Mouse (Mus musculus) adrenal gland, postnatal 4 days (tissue): ENCODE results near the gene Cnn3. TPM values are rescaled to one million over a fixed set of nuclear protein-coding genes. Genes with fewer than 3 reads are reported as not detected.
A peak's percentile ranks its signal among the peaks of the same experiment; 100 is the strongest.

ENCODE experiments used
- DNase-seq, 2 experiments: peaks; one replicate each; pipeline ENCODE4 v3.0.0; 2021 to 2022; ENCODE audit warnings: low spot score in 2 of 2, mixed read lengths in 2 of 2
- long read RNA-seq, 2 experiments: library from polyadenylated mRNA; stranded (forward); transcript quantifications; one replicate each; pipeline ENCODE4 v2.0.0; 2021
- total RNA-seq, 2 experiments: library from RNA; stranded (reverse); gene quantifications; 2 replicates each; pipeline ENCODE4 v1.2.3; 2021

Gene Cnn3
- total RNA-seq, result 100 to 1,000 TPM; 191 to 207 TPM
- long read RNA-seq, experiment 1, transcript Cnn3-201 (7 exons, 2,049 nt), result major isoform, 102 of 117 reads
- long read RNA-seq, experiment 1, partial matches to known transcripts, result 3 of 117 reads
- long read RNA-seq, experiment 1, other reads (novel, unspliced or antisense), result 9 of 117 reads
- long read RNA-seq, experiment 2, transcript Cnn3-204 (6 exons, 836 nt), result minor isoform, 7 of 307 reads
- long read RNA-seq, experiment 2, transcript Cnn3-201 (7 exons, 2,049 nt), result major isoform, 259 of 307 reads
- long read RNA-seq, experiment 2, partial matches to known transcripts, result 31 of 307 reads
- long read RNA-seq, experiment 2, other reads (novel, unspliced or antisense), result 7 of 307 reads

- peak; percentile 81 to 90 for DNase-seq
Measured at GRCm38 (mm10) chr3:121425861-121426620, at the start of gene Cnn3. Cnn3 (plus strand) TSS chr3:121426497.

- DNase-seq, result no peak
Measured at GRCm38 (mm10) chr3:121378708-121379612, 47.3 kb upstream of the Cnn3 start.

GRCm38 (mm10) chr3:121379699-121380098, 46.6 kb upstream of the Cnn3 start:
- no peak for DNase-seq

GRCm38 (mm10) chr3:121387471-121388009, 38.8 kb upstream of the Cnn3 start:
- DNase-seq, result no peak

GRCm38 (mm10) chr3:121389366-121389765, 36.9 kb upstream of the Cnn3 start:
- DNase-seq, result no peak

- DNase-seq, result no peak
Measured at GRCm38 (mm10) chr3:121389860-121390530, 36.3 kb upstream of the Cnn3 start.

GRCm38 (mm10) chr3:121390724-121391123, 35.6 kb upstream of the Cnn3 start:
- no peak for DNase-seq

- DNase-seq, result no peak
Measured at GRCm38 (mm10) chr3:121395588-121396295, 30.6 kb upstream of the Cnn3 start.

GRCm38 (mm10) chr3:121396561-121396960, 29.7 kb upstream of the Cnn3 start:
- DNase-seq, result no peak

GRCm38 (mm10) chr3:121397007-121397406, 29.3 kb upstream of the Cnn3 start:
- DNase-seq, result no peak

- DNase-seq, result no peak
Measured at GRCm38 (mm10) chr3:121401384-121401783, 24.9 kb upstream of the Cnn3 start.

- DNase-seq, result no peak
Measured at GRCm38 (mm10) chr3:121402096-121402495, 24.2 kb upstream of the Cnn3 start.

- DNase-seq, result no peak
Measured at GRCm38 (mm10) chr3:121403449-121403848, 22.8 kb upstream of the Cnn3 start.

- DNase-seq, result no peak
Measured at GRCm38 (mm10) chr3:121405101-121405500, 21.2 kb upstream of the Cnn3 start.

- no peak for DNase-seq
Measured at GRCm38 (mm10) chr3:121407417-121407816, 18.9 kb upstream of the Cnn3 start.

- DNase-seq, result no peak
Measured at GRCm38 (mm10) chr3:121408386-121408785, 17.9 kb upstream of the Cnn3 start.

GRCm38 (mm10) chr3:121411450-121411849, 14.8 kb upstream of the Cnn3 start:
- DNase-seq, result no peak

- no peak for DNase-seq
Measured at GRCm38 (mm10) chr3:121416171-121417154, 9.8 kb upstream of the Cnn3 start.
